Mouse (Mus musculus): ENCODE data around the gene Pnkd.
"Not testable (repeated sequence)": the region's sequence is repeated elsewhere in the genome, so short reads cannot be mapped to it uniquely, and the experiment has no call there.

Gene Pnkd

GRCm38 (mm10) chr1:74297269-74297668 lies 12.5 kb downstream of the Pnkd start:
- no peak for DNase-seq (ENCODE audit: low read depth)

GRCm38 (mm10) chr1:74298157-74298750 lies 13.5 kb downstream of the Pnkd start:
- no peak for DNase-seq (ENCODE audit: low read depth)

GRCm38 (mm10) chr1:74298996-74299395 lies 14.3 kb downstream of the Pnkd start:
- DNase-seq (ENCODE audit: low read depth): no peak

- no peak for DNase-seq (ENCODE audit: low read depth)
These were observed 15.8 kb downstream of the Pnkd start for GRCm38 (mm10) chr1:74300347-74301110.

GRCm38 (mm10) chr1:74302229-74302628 lies 17.5 kb downstream of the Pnkd start:
- DNase-seq (ENCODE audit: low read depth): no peak

- DNase-seq (ENCODE audit: low read depth): no peak
These were observed 18.1 kb downstream of the Pnkd start for GRCm38 (mm10) chr1:74302835-74303234.

- peak; percentile 72 for DNase-seq (ENCODE audit: low read depth)
These were observed 19.0 kb downstream of the Pnkd start for GRCm38 (mm10) chr1:74303509-74304338.

- no peak for DNase-seq (ENCODE audit: low read depth)
These were observed 19.6 kb downstream of the Pnkd start for GRCm38 (mm10) chr1:74304339-74304790.

- DNase-seq (ENCODE audit: low read depth): no peak
These were observed 20.2 kb downstream of the Pnkd start for GRCm38 (mm10) chr1:74304946-74305345.

GRCm38 (mm10) chr1:74305522-74305921 lies 20.8 kb downstream of the Pnkd start, which contains the start of gene Tmbim1:
Tmbim1 (minus strand) TSS chr1:74305622.
- DNase-seq (ENCODE audit: low read depth): no peak

GRCm38 (mm10) chr1:74307146-74307545 lies 22.4 kb downstream of the Pnkd start:
- no peak for DNase-seq (ENCODE audit: low read depth)

GRCm38 (mm10) chr1:74308001-74308964 lies 23.6 kb downstream of the Pnkd start:
- no peak for DNase-seq (ENCODE audit: low read depth)

GRCm38 (mm10) chr1:74309767-74310166 lies 25.0 kb downstream of the Pnkd start:
- no peak for DNase-seq (ENCODE audit: low read depth)

GRCm38 (mm10) chr1:74313049-74313692 lies 28.4 kb downstream of the Pnkd start:
- DNase-seq (ENCODE audit: low read depth): peak; percentile 89

GRCm38 (mm10) chr1:74314796-74315195 lies 30.1 kb downstream of the Pnkd start:
- no peak for DNase-seq (ENCODE audit: low read depth)

GRCm38 (mm10) chr1:74316114-74316827 lies 31.5 kb downstream of the Pnkd start:
- no peak for DNase-seq (ENCODE audit: low read depth)

GRCm38 (mm10) chr1:74318711-74319110 lies 34.0 kb downstream of the Pnkd start:
- DNase-seq (ENCODE audit: low read depth): no peak

- no peak for DNase-seq (ENCODE audit: low read depth)
These were observed 36.7 kb downstream of the Pnkd start for GRCm38 (mm10) chr1:74321396-74321795.

GRCm38 (mm10) chr1:74326916-74327315 lies 42.2 kb downstream of the Pnkd start:
- not testable (repeated sequence) for DNase-seq (ENCODE audit: low read depth)

- DNase-seq (ENCODE audit: low read depth): no peak
These were observed 45.2 kb downstream of the Pnkd start for GRCm38 (mm10) chr1:74329899-74330431.

Data from induced T-regulatory cell, adult 2 months (primary cell).